Mouse (Mus musculus) liver, adult 2 months (tissue): Measurements from ENCODE around the gene Ltbp1.

Source experiments
- CTCF ChIP-seq: fragments of 200-500 bp; IDR thresholded peaks from 2 replicates; pipeline ENCODE4 v1.5.1; 2011; ENCODE audit warnings: low read depth, low read length, control low read depth
- POLR2A ChIP-seq: fragments of 200-500 bp; IDR thresholded peaks from 2 replicates; pipeline ENCODE4 v1.6.1; 2011; ENCODE audit warnings: low read length, control low read depth; ENCODE audit not compliant: insufficient read depth; ENCODE audit errors: extremely low read depth

DNA sequence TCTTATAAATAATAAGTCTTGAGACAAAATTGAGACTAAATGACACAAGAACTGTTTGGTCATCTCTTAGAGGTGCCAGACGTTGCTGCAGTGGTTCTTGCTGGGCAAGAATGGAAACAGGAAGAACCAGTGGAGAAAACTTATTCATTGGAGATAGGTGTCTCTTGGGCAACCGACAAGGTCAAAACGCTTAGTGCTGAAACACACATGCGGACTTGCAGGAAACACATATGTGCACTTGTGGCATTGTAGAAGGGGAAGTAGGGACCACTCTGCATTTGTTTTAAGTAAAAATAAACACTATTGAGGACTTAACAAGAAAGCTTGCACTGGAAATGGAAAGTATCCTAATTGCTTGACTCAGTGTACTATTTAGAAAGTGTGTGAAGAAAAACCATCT, 228.6 kb downstream of the Ltbp1 start:
- TF ChIP-seq CTCF (no peak), POLR2A (no peak)
